Mouse (Mus musculus) right cerebral cortex, postnatal 25 days (tissue): Measurements from ENCODE around the gene Lamb1.

Experiments used
- DNase-seq: peaks from one replicate; pipeline ENCODE4 v3.0.0; 2022

The Lamb1 gene

DNA sequence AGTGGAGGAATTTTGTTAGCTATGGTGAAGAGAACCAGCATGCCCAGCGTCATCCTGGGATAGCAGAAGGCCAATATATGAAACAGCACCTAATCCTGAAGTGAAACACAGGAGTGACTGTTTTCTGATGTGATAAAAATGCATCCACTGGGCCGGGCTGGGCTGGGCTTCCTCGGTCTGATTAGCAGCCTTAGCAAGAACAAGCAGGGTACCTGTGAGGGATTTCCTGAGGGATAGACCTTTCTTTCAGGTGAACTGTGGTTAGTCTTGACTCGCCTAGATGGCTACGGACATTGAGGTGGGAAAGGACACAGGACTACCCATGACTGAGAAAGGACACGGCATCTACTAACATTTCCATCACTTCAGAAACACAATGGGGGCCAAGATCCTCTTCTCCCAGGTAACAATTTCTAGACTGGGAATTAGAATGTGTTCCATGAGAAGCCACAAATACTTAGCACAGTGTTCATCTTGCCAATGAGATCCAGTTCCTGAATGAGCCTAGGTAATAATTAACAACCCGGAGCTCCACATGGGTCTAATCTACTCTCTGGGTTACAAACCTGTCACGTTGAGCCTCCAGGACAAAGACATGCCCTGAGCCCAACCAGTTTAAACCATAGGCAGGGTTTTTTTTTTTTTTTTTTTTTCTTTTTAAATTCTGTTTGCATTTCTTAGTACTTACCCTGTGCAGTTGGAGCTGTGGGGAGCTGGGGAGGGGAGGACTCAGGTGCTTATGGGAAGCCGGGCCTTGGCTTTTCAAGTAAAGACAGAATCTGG is 8.7 kb upstream of the Lamb1 start:
- no peak for DNase-seq

DNA sequence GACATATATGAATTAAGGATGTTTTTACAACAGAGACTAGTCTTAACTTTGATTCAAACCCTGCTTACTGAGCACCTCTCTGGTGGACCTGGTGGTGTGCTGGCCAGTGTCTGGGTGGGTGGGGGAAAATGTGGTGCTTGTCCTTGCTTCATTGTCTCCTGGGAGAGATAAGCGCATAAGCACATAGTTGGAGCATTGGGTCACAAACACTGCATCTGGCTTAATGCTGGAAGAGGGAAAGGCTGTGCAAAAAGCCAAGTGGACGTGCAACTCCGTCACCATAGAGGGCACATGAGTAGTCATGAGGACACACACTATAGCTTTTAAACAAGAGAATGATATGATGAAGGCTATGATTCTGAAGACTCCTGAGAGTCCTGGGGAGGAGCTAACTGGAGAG is 3.2 kb upstream of the Lamb1 start:
- no peak for DNase-seq

- no peak for DNase-seq
Measured at GRCm38 (mm10) chr12:31263921-31264320, 1.1 kb upstream of the Lamb1 start.

- DNase-seq = peak; percentile 42
Measured at GRCm38 (mm10) chr12:31265722-31266431, 843 bp downstream of the Lamb1 start.

GRCm38 (mm10) chr12:31266686-31267085 is 1.7 kb downstream of the Lamb1 start:
- DNase-seq = peak; percentile 11

DNA sequence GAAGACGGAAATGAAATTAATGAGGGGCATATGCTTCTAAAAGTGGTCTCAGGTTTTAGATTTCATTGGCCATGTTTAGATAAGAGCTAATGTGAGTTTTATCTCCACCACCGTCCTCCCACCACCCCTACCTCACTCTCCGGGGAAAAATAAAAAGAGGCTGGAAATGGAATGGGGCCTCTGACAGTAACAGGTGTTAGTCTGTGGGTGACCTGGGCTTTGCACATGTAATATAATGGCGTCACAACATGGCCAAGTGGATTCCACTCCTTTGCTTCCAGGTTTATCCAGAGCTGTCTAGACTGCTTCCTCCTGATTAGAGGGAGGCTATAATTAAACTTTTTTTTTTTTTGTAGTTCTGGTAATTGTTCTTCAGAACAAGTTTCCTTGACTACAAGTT is 2.3 kb downstream of the Lamb1 start:
- no peak for DNase-seq

DNA sequence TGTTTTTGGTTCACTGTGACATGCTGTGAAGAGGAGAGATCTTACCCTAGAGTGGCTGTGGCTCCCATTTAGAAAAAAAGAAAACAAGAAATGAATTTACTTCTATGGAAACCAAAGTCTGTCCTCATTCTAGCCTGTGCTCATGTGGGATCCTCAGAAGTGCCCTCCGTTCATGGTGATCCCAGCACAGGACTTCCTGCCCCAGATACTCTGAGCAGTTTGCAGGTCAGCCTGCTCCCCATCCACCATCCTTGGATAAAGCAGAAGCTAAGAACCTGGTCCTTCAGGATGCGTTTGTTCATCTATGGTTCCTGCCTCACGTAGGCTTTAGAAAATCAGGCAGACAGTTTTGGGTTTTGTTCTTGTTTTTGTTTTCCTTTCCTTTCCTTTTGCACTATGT is 3.3 kb downstream of the Lamb1 start:
- DNase-seq = no peak

- no peak for DNase-seq
Measured at GRCm38 (mm10) chr12:31269020-31269597, 4.1 kb downstream of the Lamb1 start.

GRCm38 (mm10) chr12:31270361-31270760 is 5.3 kb downstream of the Lamb1 start:
- no peak for DNase-seq

DNA sequence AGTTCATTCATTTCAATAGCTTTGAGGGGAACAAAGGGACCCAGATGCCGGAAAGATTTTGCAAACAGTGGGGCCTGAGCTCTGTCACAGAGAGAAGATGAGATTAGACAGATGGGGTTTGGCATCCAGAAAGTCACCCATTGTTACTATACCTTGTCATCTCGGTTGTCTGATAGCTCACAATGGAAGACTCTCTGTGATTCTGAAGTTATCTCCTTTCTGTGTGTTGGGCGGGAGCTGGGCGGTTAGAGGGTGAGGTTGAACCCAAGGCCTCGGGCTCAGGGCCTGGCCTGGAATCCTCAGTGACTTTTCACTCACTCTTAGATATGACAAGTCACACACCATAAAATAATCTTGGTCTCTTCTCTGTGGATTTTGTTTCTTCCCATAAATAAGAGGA is 5.7 kb downstream of the Lamb1 start:
- no peak for DNase-seq

DNA sequence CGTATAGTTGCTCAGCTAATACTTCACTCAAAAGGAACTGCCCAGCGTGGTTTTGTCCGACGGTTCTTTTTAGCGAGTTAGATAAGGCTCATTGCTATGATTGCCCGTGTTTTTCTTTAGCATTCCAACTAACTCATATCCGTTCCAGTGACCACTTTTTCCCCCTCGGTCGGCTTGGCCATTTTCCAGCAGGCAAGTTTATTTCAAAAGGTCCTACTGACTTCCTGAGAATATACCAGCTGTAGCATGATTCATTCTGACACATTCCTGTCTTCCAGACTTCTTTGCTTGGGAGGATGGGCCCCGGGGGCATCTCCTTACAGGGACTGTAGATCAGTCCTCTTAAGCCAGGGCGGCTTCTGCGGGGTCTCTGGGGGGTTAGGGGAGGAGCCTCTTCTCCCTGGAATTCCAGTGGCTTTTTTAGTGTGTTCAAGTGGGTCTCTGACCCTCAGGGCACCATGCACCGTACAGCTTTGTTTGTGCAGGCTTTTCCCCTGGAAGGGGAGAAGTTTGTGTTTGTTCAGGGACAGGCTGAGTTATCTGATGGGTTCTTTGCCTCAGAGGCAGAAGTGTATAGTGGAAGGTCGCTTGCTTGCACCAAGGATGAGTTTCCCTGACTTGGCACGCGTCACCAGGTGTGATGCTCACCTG is 6.5 kb downstream of the Lamb1 start:
- no peak for DNase-seq

DNA sequence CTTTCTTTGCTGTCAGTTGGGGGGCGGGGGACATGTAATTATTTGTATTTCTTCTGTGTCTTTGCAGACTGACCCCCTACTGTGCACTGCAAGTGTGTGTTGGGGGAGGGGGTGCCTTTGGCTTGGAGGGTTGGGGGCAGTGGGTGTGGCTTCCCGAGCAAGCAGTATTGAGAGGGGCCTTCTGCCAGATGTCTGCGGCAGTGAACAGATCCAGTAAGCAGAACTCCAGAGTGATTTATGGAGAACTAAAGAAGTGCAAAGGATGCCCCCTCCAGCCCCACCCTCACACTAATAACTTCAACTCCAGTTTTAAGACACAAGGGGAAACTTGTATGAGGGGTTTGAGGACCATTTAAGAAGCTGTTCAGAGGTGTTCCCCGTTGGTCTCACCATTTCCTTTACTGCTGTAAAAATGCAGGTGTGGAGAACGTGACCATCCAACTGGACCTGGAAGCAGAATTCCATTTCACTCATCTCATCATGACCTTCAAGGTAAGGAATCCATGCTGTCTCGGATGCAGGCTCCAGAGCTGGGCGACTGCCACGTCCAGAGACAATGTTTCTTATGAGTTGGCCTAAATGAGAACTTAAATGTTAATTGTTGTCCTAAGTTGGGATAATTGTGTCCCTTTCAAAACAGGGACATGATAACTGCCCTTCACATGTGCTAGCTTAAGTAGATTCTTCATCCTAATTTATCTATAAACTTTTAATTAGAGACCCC is 7.1 kb downstream of the Lamb1 start:
- no peak for DNase-seq

GRCm38 (mm10) chr12:31272846-31273245 is 7.8 kb downstream of the Lamb1 start:
- no peak for DNase-seq

GRCm38 (mm10) chr12:31273646-31274045 is 8.6 kb downstream of the Lamb1 start:
- DNase-seq = no peak

GRCm38 (mm10) chr12:31275411-31275810 is 10.4 kb downstream of the Lamb1 start:
- DNase-seq = no peak

- DNase-seq = no peak
Measured at GRCm38 (mm10) chr12:31278270-31278669, 13.2 kb downstream of the Lamb1 start.

DNA sequence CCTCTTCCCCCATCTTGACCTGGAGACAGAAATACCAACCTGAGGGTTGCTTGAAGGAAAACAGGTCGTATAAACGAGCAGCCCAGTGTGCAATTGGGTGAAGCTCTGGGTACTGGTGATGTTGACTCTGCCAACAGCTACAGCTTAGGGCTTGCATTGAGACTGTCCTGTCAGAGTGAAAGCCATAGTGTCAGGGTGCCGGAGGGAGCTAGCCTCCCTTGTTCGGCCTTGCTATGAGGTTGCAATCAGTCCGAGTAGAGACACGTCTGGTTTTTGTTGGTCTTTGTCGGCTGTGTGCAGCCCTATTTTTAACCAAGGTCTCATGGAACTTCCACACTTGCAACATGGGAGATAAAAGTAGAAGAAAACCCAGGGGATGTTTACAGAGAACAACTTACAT is 15.3 kb downstream of the Lamb1 start:
- DNase-seq = no peak

DNA sequence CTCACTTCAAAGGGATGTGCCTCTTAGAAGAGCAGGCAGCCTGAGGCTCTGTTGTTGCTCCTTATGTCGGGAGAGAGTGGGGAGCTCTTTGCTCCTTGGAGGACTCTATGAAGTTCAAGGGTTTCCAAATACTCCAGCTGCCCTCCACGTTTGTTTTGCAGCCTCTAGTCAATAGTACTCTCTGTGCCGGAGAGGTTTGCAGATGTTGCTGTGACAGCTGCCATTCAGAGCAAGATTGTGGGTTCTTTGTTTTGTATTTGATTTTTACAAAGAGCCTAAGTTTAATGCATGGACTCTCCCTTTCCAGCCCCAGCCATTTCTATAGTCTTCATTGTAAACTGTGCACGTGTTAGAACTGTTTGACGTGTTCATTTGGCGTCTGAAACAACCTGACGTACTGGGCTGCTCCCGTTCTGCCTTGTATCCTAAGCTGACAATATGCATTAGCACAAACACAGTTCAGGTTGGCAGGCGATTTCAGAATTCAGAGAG is 16.1 kb downstream of the Lamb1 start:
- no peak for DNase-seq

GRCm38 (mm10) chr12:31282241-31282640 is 17.2 kb downstream of the Lamb1 start:
- DNase-seq = no peak

DNA sequence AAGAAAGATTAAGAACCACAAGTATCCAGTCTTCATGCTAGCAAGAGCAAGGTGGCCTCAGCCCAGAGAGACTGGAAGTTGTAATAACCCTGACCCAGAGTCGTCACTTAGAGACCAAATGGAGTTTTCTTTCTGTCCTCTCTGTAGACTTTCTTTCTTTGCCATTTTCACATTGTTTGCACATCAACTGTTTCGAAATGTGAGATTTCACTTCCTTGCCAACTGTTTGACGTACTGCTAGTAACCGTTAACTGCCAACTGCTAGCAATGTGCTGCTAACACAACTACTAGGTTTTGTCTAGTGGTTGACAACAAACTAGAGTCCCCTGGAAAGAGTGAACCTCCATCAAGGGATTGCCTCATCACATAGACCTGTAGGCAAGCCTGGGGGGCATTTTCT is 18.1 kb downstream of the Lamb1 start:
- no peak for DNase-seq

- DNase-seq = no peak
Measured at GRCm38 (mm10) chr12:31283617-31284136, 18.6 kb downstream of the Lamb1 start.

- DNase-seq = no peak
Measured at GRCm38 (mm10) chr12:31289046-31289445, 24.0 kb downstream of the Lamb1 start.

DNA sequence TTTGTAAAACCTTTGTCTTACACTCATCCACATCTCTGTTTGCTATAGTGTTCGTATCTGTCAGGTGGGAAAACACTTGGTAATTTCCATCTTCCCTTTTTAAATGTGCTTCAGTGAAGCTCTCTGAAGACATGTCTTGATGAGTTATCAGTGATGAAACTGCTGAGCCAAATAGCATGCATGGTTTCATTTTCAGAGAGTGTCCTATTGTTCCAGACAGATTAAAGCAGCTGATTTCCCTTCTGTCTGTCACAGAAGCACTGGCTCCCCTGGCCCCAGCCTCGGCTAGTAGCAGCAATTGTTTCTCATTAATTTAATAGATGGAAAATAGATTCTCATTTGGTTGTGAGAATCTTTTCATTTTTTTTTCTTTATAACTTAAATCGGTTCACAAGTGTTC is 25.9 kb downstream of the Lamb1 start:
- no peak for DNase-seq
